Mouse (Mus musculus): Measurements from ENCODE around the gene Cntnap4.

- no peak for TF ChIP-seq CTCF (IDR thresholded peaks at IDR 0.05; ENCODE audit: control insufficient read depth, insufficient read depth, insufficient replicate concordance, low read depth, low read length)
- TF ChIP-seq POLR2A (IDR thresholded peaks at IDR 0.05; ENCODE audit: control insufficient read depth, low read depth, low read length) = no peak
These were observed 94.2 kb downstream of the Cntnap4 start for GRCm38 (mm10) chr8:112664067-112664466.

All from testis, adult 2 months (tissue).